Mouse (Mus musculus) brain, adult 2 months (tissue): ENCODE measurements around the gene Muc13.

Source experiments
- DNase-seq: peaks from one replicate; pipeline ENCODE4 v3.0.0; 2011; ENCODE audit warnings: low read depth, low spot score

The Muc13 gene

GRCm38 (mm10) chr16:33820269-33821178, 26.7 kb downstream of the Muc13 start:
- DNase-seq: peak; percentile 91

GRCm38 (mm10) chr16:33824603-33825002, 30.8 kb downstream of the Muc13 start:
- peak; percentile 12 for DNase-seq

GRCm38 (mm10) chr16:33828496-33828895, 34.7 kb downstream of the Muc13 start:
- DNase-seq: no peak

- DNase-seq: peak; percentile 70
These were observed 35.5 kb downstream of the Muc13 start, which contains the start of gene Itgb5 for GRCm38 (mm10) chr16:33829301-33829831. TSS of gene Itgb5 (plus strand) at chr16:33829665.

GRCm38 (mm10) chr16:33829842-33830511, 36.1 kb downstream of the Muc13 start:
- peak; percentile 57 for DNase-seq

- DNase-seq: no peak
These were observed 36.8 kb downstream of the Muc13 start for GRCm38 (mm10) chr16:33830512-33831105.

- DNase-seq: no peak
These were observed 38.2 kb downstream of the Muc13 start for GRCm38 (mm10) chr16:33832057-33832456.

GRCm38 (mm10) chr16:33832728-33833428, 39.0 kb downstream of the Muc13 start:
- DNase-seq: peak; percentile 36

- no peak for DNase-seq
These were observed 39.6 kb downstream of the Muc13 start for GRCm38 (mm10) chr16:33833429-33833753.

- DNase-seq: peak; percentile 73
These were observed 40.1 kb downstream of the Muc13 start for GRCm38 (mm10) chr16:33833781-33834482.

- peak; percentile 48 for DNase-seq
These were observed 42.8 kb downstream of the Muc13 start for GRCm38 (mm10) chr16:33836676-33837075.

- DNase-seq: peak; percentile 86
These were observed 43.4 kb downstream of the Muc13 start for GRCm38 (mm10) chr16:33837191-33837590.

- no peak for DNase-seq
These were observed 46.8 kb downstream of the Muc13 start for GRCm38 (mm10) chr16:33840616-33841015.

- DNase-seq: peak; percentile 53
These were observed 48.4 kb downstream of the Muc13 start for GRCm38 (mm10) chr16:33842081-33842880.

- no peak for DNase-seq
These were observed 50.3 kb downstream of the Muc13 start for GRCm38 (mm10) chr16:33844150-33844611.

- no peak for DNase-seq
These were observed 51.0 kb downstream of the Muc13 start for GRCm38 (mm10) chr16:33844866-33845265.

GRCm38 (mm10) chr16:33853271-33853670, 59.4 kb downstream of the Muc13 start:
- no peak for DNase-seq

GRCm38 (mm10) chr16:33858766-33859165, 64.9 kb downstream of the Muc13 start:
- no peak for DNase-seq

GRCm38 (mm10) chr16:33859380-33859779, 65.5 kb downstream of the Muc13 start:
- DNase-seq: no peak
